Mouse (Mus musculus) embryonic facial prominence, embryonic 14.5 days (tissue): Measurements from ENCODE around the gene 2410004B18Rik. TPM values are rescaled to one million over a fixed set of nuclear protein-coding genes. Genes with fewer than 3 reads are reported as not detected.

Experiments
- ATAC-seq: fragments of 200-750 bp; cut with Nextera tagmentation; 2 replicates; pipeline ENCODE4 v1.8.0; 2017; ENCODE audit warnings: low read depth, moderate number of reproducible peaks, moderate TSS enrichment
- DNase-seq: peaks from one replicate; pipeline ENCODE4 v3.0.0-alpha.2; 2015; ENCODE audit warnings: low spot score
- H3K27ac ChIP-seq: fragments of 300-500 bp; sonication (generic); replicated peaks from 2 replicates; pipeline ENCODE4 v1.5.1; 2014; ENCODE audit warnings: low read depth, mild to moderate bottlenecking, low read length, moderate library complexity
- H3K27me3 ChIP-seq: fragments of 300-500 bp; sonication (generic); replicated peaks from 2 replicates; pipeline ENCODE4 v1.6.1; 2014; ENCODE audit warnings: low read length; ENCODE audit not compliant: control insufficient read depth, insufficient read depth
- H3K36me3 ChIP-seq: fragments of 300-500 bp; sonication (generic); 2 replicates; pipeline ENCODE4 v1.6.1; 2014; ENCODE audit warnings: low read length, mixed read lengths; ENCODE audit not compliant: control insufficient read depth, insufficient read depth
- H3K4me1 ChIP-seq: fragments of 300-500 bp; sonication (generic); 2 replicates; pipeline ENCODE4 v1.6.1; 2014; ENCODE audit warnings: antibody characterized with exemption, low read length; ENCODE audit not compliant: control insufficient read depth, insufficient read depth
- H3K4me2 ChIP-seq: fragments of 300-500 bp; sonication (generic); 2 replicates; pipeline ENCODE4 v1.6.1; 2014; ENCODE audit warnings: low read depth, mild to moderate bottlenecking, low read length, moderate library complexity, mixed read lengths
- H3K4me3 ChIP-seq: fragments of 300-500 bp; sonication (generic); 2 replicates; pipeline ENCODE4 v1.5.1; 2014; ENCODE audit warnings: low read depth, mild to moderate bottlenecking, low read length
- H3K9ac ChIP-seq: fragments of 300-500 bp; sonication (generic); 2 replicates; pipeline ENCODE4 v1.6.1; 2014; ENCODE audit warnings: low read depth, mild to moderate bottlenecking, low read length, moderate library complexity, mixed read lengths
- H3K9me3 ChIP-seq: fragments of 300-500 bp; sonication (generic); 2 replicates; pipeline ENCODE4 v1.6.1; 2016; ENCODE audit warnings: low read length; ENCODE audit not compliant: control insufficient read depth
- WGBS: fragments of 180-500 bp; shearing (Covaris S2); extraction: QIAGEN DNeasy Blood & Tissue Kit; methylation state at CpG from one replicate; pipeline ENCODE4 v1.1.7; 2014; 5-methylcytosine and 5-hydroxymethylcytosine counted together
- polyA plus RNA-seq: library from polyadenylated mRNA; unstranded; fragments of >200 nt; fragmentation: Nextera tagmentation; extraction: Ambion mirVana; gene quantifications from 2 replicates; pipeline ENCODE4 v1.2.1, GENCODE M21; 2014

Gene 2410004B18Rik
- polyA plus RNA-seq, 1 experiment from 2014 or later: 47.3 TPM

DNA sequence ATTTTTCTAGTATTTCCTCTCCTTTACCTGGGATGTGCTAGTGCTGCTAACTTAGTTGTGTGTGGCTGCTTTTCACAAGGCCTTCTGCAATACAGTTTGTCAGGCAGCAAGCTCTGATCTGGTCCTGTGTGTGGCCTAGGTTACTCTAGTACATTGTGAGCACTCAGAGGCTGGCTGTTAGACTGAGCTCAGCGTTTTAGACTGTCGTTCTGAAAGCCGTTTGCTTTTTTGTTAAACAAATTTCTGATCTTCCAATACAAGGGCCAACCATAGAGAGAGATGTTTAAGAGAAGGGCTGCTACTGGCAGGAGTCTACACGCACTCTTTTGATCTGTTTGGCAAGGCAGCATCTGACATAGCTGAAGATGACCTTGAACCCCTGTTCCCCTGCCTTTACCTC lies 2.2 kb downstream of the 2410004B18Rik start:
- H3K9ac ChIP-seq: no peak overlapping the region
- peaks cover 6% of the 10 kb centered on the region; the same call in 1 of the 2 replicates for H3K4me1 ChIP-seq
- H3K36me3 ChIP-seq: peaks cover 44% of the 10 kb centered on the region
- DNase-seq: no peak
- WGBS: 88% methylated on average over 4 of the region's 4 CpGs
- H3K4me3 ChIP-seq: no peak overlapping the region
- no peak overlapping the region for H3K27ac ChIP-seq
- no peak overlapping the region for H3K4me2 ChIP-seq
- H3K27me3 ChIP-seq: no peaks in the 10 kb centered on the region
- no peak for ATAC-seq
- no peaks in the 10 kb centered on the region for H3K9me3 ChIP-seq

DNA sequence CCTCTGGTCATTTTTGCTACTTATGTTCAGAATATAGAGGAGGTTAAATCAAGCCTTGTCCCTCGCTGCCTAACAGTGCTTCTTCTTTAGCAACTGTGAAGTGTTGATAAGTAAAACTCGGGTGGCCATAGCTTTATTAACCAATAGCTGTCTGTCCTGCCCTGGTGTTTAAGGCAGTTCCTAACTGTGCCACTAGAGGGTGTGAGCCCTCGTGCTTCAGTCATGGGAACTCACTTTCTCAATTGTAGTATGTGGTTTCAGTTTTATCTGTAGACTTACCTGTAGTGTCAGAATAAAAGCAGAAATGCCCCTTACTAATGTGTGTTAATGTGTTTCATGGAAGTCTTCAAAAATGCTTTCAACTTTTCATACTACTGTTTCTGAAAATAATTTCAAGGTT lies 4.2 kb downstream of the 2410004B18Rik start:
- H3K4me1 ChIP-seq: peaks cover 6% of the 10 kb centered on the region; the same call in 1 of the 2 replicates
- no peak overlapping the region for H3K27ac ChIP-seq
- WGBS: 12% methylated on average over 3 of the region's 3 CpGs
- peaks cover 49% of the 10 kb centered on the region for H3K36me3 ChIP-seq
- no peaks in the 10 kb centered on the region for H3K27me3 ChIP-seq
- H3K4me2 ChIP-seq: no peak overlapping the region
- H3K4me3 ChIP-seq: no peak overlapping the region
- DNase-seq (peak; percentile 59), ATAC-seq (no peak)
- no peak overlapping the region for H3K9ac ChIP-seq
- no peaks in the 10 kb centered on the region for H3K9me3 ChIP-seq

DNA sequence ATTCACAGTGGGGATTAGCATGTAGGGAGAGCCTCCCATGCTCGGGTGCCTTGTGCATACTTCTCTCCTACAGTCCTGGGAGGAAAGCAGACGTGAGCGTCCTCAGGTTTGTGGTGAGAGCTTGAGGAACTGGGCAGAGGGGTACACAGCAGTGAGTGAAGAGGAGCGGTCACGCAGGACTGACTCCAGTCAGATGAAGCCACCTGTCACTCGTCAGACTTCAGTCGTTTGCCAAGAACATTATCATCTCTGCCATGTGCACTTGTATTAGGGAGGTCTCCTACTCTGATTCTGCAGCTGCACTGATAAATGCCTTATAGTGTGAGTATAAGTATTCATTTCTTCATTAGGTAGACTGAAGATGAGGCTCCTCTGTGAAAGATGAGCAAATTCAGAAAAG lies 6.5 kb downstream of the 2410004B18Rik start:
- Histone ChIP-seq H3K36me3 (peaks cover 48% of the 10 kb centered on the region), H3K27me3 (no peaks in the 10 kb centered on the region), H3K4me3 (no peak overlapping the region), H3K4me1 (0 out of 2 replicates have a peak, but pooled peaks cover under 1% of the 10 kb centered on the region), H3K9me3 (no peaks in the 10 kb centered on the region), H3K27ac (no peak overlapping the region), H3K4me2 (no peak overlapping the region), H3K9ac (no peak overlapping the region)
- DNase-seq (no peak), ATAC-seq (no peak)
- WGBS: 88% methylated on average over 7 of the region's 7 CpGs

- Histone ChIP-seq H3K4me3 (no peak overlapping the region), H3K36me3 (peaks cover 38% of the 10 kb centered on the region), H3K27me3 (no peaks in the 10 kb centered on the region), H3K9me3 (no peaks in the 10 kb centered on the region), H3K4me2 (no peak overlapping the region), H3K4me1 (peaks cover 4% of the 10 kb centered on the region; the same call in 1 of the 2 replicates), H3K27ac (no peak overlapping the region), H3K9ac (no peak overlapping the region)
- 90% methylated on average over 3 of the region's 3 CpGs for WGBS
- DNase-seq: no peak
- no peak for ATAC-seq
These were observed 8.1 kb downstream of the 2410004B18Rik start for GRCm38 (mm10) chr3:145945904-145946303.

DNA sequence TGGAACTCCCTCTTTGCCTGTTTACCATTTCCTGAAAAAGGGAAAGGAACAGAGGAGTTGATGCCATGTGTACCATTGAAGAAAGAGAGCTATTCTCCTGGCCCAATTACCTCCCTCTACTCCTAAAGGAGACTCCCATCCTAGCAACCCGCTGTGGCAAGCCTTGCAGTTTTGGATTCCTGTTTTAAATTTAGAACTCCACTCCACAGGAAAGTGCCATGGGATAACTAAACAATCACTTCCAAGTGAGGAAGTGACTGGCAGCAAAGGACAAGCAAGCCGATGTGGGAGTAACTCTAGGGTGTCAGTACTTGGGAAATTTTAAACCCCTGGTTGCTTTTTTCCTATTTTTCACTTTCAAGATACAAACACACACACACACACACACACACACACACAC lies 8.8 kb downstream of the 2410004B18Rik start:
- Histone ChIP-seq H3K4me1 (peaks cover 4% of the 10 kb centered on the region; the same call in 1 of the 2 replicates), H3K36me3 (peaks cover 31% of the 10 kb centered on the region), H3K4me2 (no peak overlapping the region), H3K27ac (no peak overlapping the region), H3K9ac (no peak overlapping the region), H3K9me3 (no peaks in the 10 kb centered on the region), H3K27me3 (no peaks in the 10 kb centered on the region), H3K4me3 (no peak overlapping the region)
- WGBS: 18% methylated on average over 2 of the region's 2 CpGs
- no peak for ATAC-seq
- no peak for DNase-seq

DNA sequence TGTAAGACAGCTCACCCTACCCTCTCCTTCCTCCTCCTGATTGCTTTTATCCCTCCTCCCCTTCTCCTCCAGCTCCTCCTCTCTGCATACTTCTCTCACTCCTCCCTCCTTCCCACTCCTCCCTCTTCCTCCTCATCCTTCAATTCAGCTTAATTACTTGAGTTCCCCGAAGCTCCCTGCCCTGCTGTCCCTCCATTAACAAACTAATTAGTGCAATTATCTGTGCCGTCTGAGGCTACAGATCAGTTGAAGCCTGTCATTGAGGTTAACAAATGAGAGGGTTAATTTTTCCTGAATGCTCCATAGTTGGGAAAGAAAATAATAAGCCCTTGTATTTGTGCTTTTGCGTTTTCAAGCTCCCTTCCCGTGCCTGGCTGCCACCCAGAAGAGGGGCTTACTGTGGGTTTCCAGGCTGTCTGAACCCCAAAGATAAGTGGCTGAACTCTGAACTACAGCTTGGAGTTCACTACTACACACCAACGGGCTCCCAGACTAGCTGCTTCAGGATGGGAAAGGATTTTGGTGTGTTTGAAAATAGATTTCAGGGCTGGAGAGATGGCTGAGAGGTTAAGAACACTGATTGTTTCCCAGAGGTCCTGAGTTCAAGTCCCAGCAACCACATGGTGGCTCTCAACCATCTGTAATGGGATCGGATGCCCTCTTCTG lies 9.9 kb downstream of the 2410004B18Rik start:
- Histone ChIP-seq H3K9ac (no peak overlapping the region), H3K27me3 (no peaks in the 10 kb centered on the region), H3K36me3 (peaks cover 26% of the 10 kb centered on the region), H3K27ac (no peak overlapping the region), H3K4me2 (no peak overlapping the region), H3K9me3 (no peaks in the 10 kb centered on the region), H3K4me3 (no peak overlapping the region), H3K4me1 (peaks cover 4% of the 10 kb centered on the region; the same call in 1 of the 2 replicates)
- DNase-seq (peak; percentile 20), ATAC-seq (0 out of 2 replicates have a peak, but pooled peaks have one; percentile 14)
- WGBS: 31% methylated on average over 6 of the region's 6 CpGs

- H3K9ac ChIP-seq: 0 out of 2 replicates have a peak overlapping the region, but pooled peaks have one; percentile 5
- WGBS: 6% methylated on average over 15 of the region's 15 CpGs
- H3K27ac ChIP-seq: no peak overlapping the region
- no peak overlapping the region for H3K4me3 ChIP-seq
- peak overlapping the region; percentile 45 for H3K4me2 ChIP-seq
- ATAC-seq (peak; percentile 87), DNase-seq (peak; percentile 90)
- H3K27me3 ChIP-seq: no peaks in the 10 kb centered on the region
- H3K9me3 ChIP-seq: no peaks in the 10 kb centered on the region
- H3K36me3 ChIP-seq: peaks cover 2% of the 10 kb centered on the region
- H3K4me1 ChIP-seq: peaks cover 4% of the 10 kb centered on the region; the same call in 1 of the 2 replicates
These were observed 12.4 kb downstream of the 2410004B18Rik start for GRCm38 (mm10) chr3:145950034-145950814.

GRCm38 (mm10) chr3:145950815-145951130 lies 13.0 kb downstream of the 2410004B18Rik start:
- H3K27ac ChIP-seq: no peak overlapping the region
- H3K36me3 ChIP-seq: no peaks in the 10 kb centered on the region
- H3K9me3 ChIP-seq: no peaks in the 10 kb centered on the region
- H3K4me3 ChIP-seq: no peak overlapping the region
- ATAC-seq: no peak
- H3K4me1 ChIP-seq: peaks cover 4% of the 10 kb centered on the region; the same call in 1 of the 2 replicates
- peak overlapping the region; percentile 45; the same call in 1 of the 2 replicates for H3K4me2 ChIP-seq
- no peak for DNase-seq
- no peaks in the 10 kb centered on the region for H3K27me3 ChIP-seq
- H3K9ac ChIP-seq: no peak overlapping the region
- 41% methylated on average over 5 of the region's 5 CpGs for WGBS
